Mouse (Mus musculus): ENCODE measurements at regions not wholly inside any gene's neighbourhood (a gene's known extent, or its start where the extent isn't known, plus 50 kb on each side); places are given as distances from the start of the nearest gene placed in this dataset.

- no peak for DNase-seq
These were observed 133.6 kb downstream of the Papss1 start for GRCm38 (mm10) chr3:131698070-131698750.

GRCm38 (mm10) chr3:131703134-131703533 is 138.6 kb downstream of the Papss1 start:
- peak; percentile 63 for DNase-seq

GRCm38 (mm10) chr3:131713532-131713931 is 149.0 kb downstream of the Papss1 start:
- no peak for DNase-seq

GRCm38 (mm10) chr3:131718761-131719160 is 154.2 kb downstream of the Papss1 start:
- DNase-seq = no peak

GRCm38 (mm10) chr3:131728618-131729017 is 164.1 kb downstream of the Papss1 start:
- no peak for DNase-seq

- DNase-seq = peak; percentile 44
These were observed 169.7 kb downstream of the Papss1 start for GRCm38 (mm10) chr3:131734226-131734625.

- peak; percentile 16 for DNase-seq
These were observed 172.9 kb downstream of the Papss1 start for GRCm38 (mm10) chr3:131737461-131737860.

- no peak for DNase-seq
These were observed 173.5 kb downstream of the Papss1 start for GRCm38 (mm10) chr3:131737953-131738598.

GRCm38 (mm10) chr3:131755537-131755936 is 191.0 kb downstream of the Papss1 start:
- DNase-seq = no peak

- DNase-seq = no peak
These were observed 191.6 kb downstream of the Papss1 start for GRCm38 (mm10) chr3:131756126-131756525.

- peak; percentile 34 for DNase-seq
These were observed 205.4 kb downstream of the Papss1 start for GRCm38 (mm10) chr3:131769976-131770375.

GRCm38 (mm10) chr3:131770486-131770885 is 205.9 kb downstream of the Papss1 start:
- no peak for DNase-seq

- DNase-seq = no peak
These were observed 207.4 kb downstream of the Papss1 start for GRCm38 (mm10) chr3:131771863-131772546.

- DNase-seq = no peak
These were observed 208.0 kb downstream of the Papss1 start for GRCm38 (mm10) chr3:131772593-131772992.

GRCm38 (mm10) chr3:131775431-131775830 is 210.9 kb downstream of the Papss1 start:
- no peak for DNase-seq

- no peak for DNase-seq
These were observed 212.1 kb downstream of the Papss1 start for GRCm38 (mm10) chr3:131776650-131777049.

- DNase-seq = no peak
These were observed 215.2 kb downstream of the Papss1 start for GRCm38 (mm10) chr3:131779803-131780202.

- DNase-seq = no peak
These were observed 221.0 kb downstream of the Papss1 start for GRCm38 (mm10) chr3:131785524-131785923.

- DNase-seq = no peak
These were observed 223.8 kb downstream of the Papss1 start for GRCm38 (mm10) chr3:131788321-131788720.

- DNase-seq = no peak
These were observed 224.6 kb downstream of the Papss1 start for GRCm38 (mm10) chr3:131789177-131789576.

- no peak for DNase-seq
These were observed 229.5 kb downstream of the Papss1 start for GRCm38 (mm10) chr3:131794056-131794455.

- DNase-seq = no peak
These were observed 230.8 kb downstream of the Papss1 start for GRCm38 (mm10) chr3:131795108-131796005.

GRCm38 (mm10) chr3:131799774-131800173 is 235.2 kb downstream of the Papss1 start:
- no peak for DNase-seq
